Mouse (Mus musculus) layer of hippocampus, postnatal 14 days (tissue): ENCODE results near the gene Ghrl. TPM values are rescaled to one million over a fixed set of nuclear protein-coding genes. Genes with fewer than 3 reads are reported as not detected.

ENCODE experiments used
- DNase-seq, 2 experiments: peaks; one replicate each; pipeline ENCODE4 v3.0.0; 2021 to 2022; ENCODE audit warnings: low spot score in 2 of 2, mixed read lengths in 1 of 2
- microRNA-seq, 2 experiments: library from miRNA; unstranded; fragments of <30 nt; microRNA quantifications; one replicate each; pipeline ENCODE4 v1.2.0; 2021
- total RNA-seq, 2 experiments: library from RNA; stranded (reverse); gene quantifications; 2 replicates each; pipeline ENCODE4 v1.2.3; 2021

Gene Ghrl
- total RNA-seq, 2 experiments from 2014 or later = 0.79 TPM; not detected in 1

GRCm38 (mm10) chr6:113668287-113669154 lies 51.2 kb downstream of the Ghrl start:
- DNase-seq = no peak

- no peak for DNase-seq
These were observed 52.0 kb downstream of the Ghrl start for GRCm38 (mm10) chr6:113667611-113668122.

Small RNA genes within 50 kb of the gene (microRNA-seq; reads per million reads assigned to microRNA genes)
- 1.8 to 2.3 reads per million in 2 experiments for gene Mir7042

Other genes starting within 250 kb of the Ghrl start
- 1 to 10 TPM; 3.4 to 3.8 TPM for gene Il17rc, start 248.5 kb downstream of the Ghrl start, total RNA-seq
- gene Creld1, start 236.6 kb downstream of the Ghrl start, total RNA-seq = 100 to 1,000 TPM in 1 of 2 experiments, 10 to 100 TPM in 1; 99.5 to 101 TPM
- gene Prrt3, start 217.9 kb downstream of the Ghrl start, total RNA-seq = 10 to 100 TPM; 45.8 to 48.1 TPM
- 10 to 100 TPM; 79.0 to 80.5 TPM for gene Emc3, start 188.2 kb downstream of the Ghrl start, total RNA-seq
- 1 to 10 TPM; 2.5 to 4.1 TPM for gene Fancd2, start 188.2 kb downstream of the Ghrl start, total RNA-seq
- gene Fancd2os, start 119.2 kb downstream of the Ghrl start, total RNA-seq = under 1 TPM; 0.23 to 0.45 TPM
- gene Brk1, start 115.1 kb downstream of the Ghrl start, total RNA-seq = 100 to 1,000 TPM; 228 to 229 TPM
- gene Vhl, start 95.9 kb downstream of the Ghrl start, total RNA-seq = 10 to 100 TPM; 51.9 to 54.7 TPM
- 10 to 100 TPM; 19.9 to 20.0 TPM for gene Irak2, start 81.4 kb downstream of the Ghrl start, total RNA-seq
- 10 to 100 TPM; 66.2 to 72.0 TPM for gene Tatdn2, start 22.8 kb downstream of the Ghrl start, total RNA-seq
- 10 to 100 TPM; 80.2 to 83.7 TPM for gene Sec13, start 20.9 kb upstream of the Ghrl start, total RNA-seq